Mouse (Mus musculus) embryonic fibroblast, embryonic 13.5 days (primary cell): ENCODE data around the gene Lime1. TPM values are rescaled to one million over a fixed set of nuclear protein-coding genes. Genes with fewer than 3 reads are reported as not detected.

Source experiments
- H3K27ac ChIP-seq: 2 replicates; pipeline ENCODE4 v1.5.1; 2012; ENCODE audit warnings: low read length, control low read depth, inconsistent platforms; ENCODE audit not compliant: insufficient read depth
- H3K4me1 ChIP-seq: 2 replicates; pipeline ENCODE4 v1.6.1; 2011; ENCODE audit warnings: low read length; ENCODE audit not compliant: control insufficient read depth, insufficient read depth
- H3K4me3 ChIP-seq: 2 replicates; pipeline ENCODE4 v1.5.1; 2011; ENCODE audit warnings: mild to moderate bottlenecking, control low read depth, low read length; ENCODE audit not compliant: insufficient read depth
- CTCF ChIP-seq: IDR thresholded peaks from 2 replicates; pipeline ENCODE4 v1.5.1; 2011; ENCODE audit warnings: mild to moderate bottlenecking, control low read depth, low read length, moderate library complexity, borderline replicate concordance; ENCODE audit not compliant: insufficient read depth
- POLR2A ChIP-seq: IDR thresholded peaks from 2 replicates; pipeline ENCODE4 v1.6.1; 2011; ENCODE audit warnings: low read depth, mild to moderate bottlenecking, control low read depth, low read length, moderate library complexity
- polyA plus RNA-seq: library from polyadenylated mRNA; stranded (reverse); fragments of >200 nt; gene quantifications from 2 replicates; pipeline ENCODE4 v1.2.4, GENCODE M21; 2011; ENCODE audit warnings: low read depth; ENCODE audit not compliant: missing spikeins, insufficient read length

Lime1 gene
- 6.8 and 8.1 TPM in 2 replicates for polyA plus RNA-seq

DNA sequence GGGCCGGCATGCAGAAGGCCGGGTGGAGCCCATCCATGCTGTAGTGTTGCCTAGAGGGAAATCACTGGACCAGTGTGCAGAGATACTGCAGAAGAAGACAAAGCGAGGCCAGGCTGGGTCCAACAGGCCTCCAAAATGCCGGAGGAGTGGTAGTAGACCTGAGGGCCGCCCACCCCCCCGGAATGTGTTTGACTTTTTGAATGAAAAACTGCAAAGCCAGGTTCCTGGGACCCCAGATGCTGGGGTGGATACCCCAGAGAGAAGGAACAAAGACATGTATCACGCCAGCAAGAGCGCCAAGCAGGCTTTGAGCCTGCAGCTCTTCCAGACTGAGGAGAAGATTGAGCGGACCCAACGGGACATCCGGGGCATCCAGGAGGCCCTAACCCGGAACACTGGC lies at the start of gene Lime1:
TSS of gene Lime1 (plus strand) at position 301 of the 400 bp plus-strand sequence.
- Histone ChIP-seq H3K27ac (no peak within 1 kb of the TSS), H3K4me3 (no peak within 1 kb of the TSS), H3K4me1 (no peaks in the 10 kb centered on the region)
- no peak for TF ChIP-seq POLR2A
- TF ChIP-seq CTCF = no peak

DNA sequence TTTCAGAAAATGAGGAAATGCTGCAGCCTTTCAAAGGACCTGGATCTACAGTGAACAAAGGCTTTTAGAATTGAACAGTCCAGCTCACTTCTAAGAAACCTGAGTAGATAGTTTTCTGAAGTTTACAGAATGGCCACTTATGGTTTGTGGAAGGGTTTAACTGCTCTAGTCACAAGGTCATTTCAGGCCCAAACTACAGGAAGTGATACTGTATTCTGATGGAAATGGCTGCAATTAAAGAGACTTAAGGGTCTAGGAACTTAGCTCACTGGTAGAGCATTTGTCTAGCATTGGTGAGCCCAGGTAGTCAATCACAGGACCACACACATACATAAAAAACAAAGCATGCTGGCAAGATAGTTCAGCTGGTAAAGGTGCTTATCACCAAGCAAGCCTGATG lies 47.3 kb upstream of the Lime1 start:
- no peak overlapping the region for H3K27ac ChIP-seq
- no peaks in the 10 kb centered on the region for H3K4me1 ChIP-seq
- no peak overlapping the region for H3K4me3 ChIP-seq
- no peak for TF ChIP-seq POLR2A
- TF ChIP-seq CTCF = no peak

DNA sequence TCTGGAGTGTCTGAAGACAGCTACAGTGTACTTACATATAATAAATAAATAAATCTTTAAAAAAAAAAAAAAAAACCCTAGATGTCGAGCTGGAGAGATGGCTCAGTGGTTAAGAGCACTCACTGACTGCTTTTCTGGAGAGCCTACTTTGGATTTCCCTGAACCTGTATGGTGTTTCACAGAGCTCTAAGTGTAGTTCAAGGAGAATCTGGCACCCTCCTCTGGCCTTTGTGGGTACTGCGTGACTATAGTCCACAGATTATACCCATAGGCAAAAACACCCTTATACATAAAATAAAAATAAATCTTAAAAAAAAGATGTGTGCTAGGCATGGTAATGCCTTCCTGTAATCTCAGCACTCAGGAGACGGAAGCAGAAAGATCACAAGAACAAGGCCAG lies 45.9 kb upstream of the Lime1 start:
- TF ChIP-seq POLR2A = no peak
- no peak for TF ChIP-seq CTCF
- no peak overlapping the region for H3K27ac ChIP-seq
- H3K4me3 ChIP-seq = no peak overlapping the region
- no peaks in the 10 kb centered on the region for H3K4me1 ChIP-seq

DNA sequence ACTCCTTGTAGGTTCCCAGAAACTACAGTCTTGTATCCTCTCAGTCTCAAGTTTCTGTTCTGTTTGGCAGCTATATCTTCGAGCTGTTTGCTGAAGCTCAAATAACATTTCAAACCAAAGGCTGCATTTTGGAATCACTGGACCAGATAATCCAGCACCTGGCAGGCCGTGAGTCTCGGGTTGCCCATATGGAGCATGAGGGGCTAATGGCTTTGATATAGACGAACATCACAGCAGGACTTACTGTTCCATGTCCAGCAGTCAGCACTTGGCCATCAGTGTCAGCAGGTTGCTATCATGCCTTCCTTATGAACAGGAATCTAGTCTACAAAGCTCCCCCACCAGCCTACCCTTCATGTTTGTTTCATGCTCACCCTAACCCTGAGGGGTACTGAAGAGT lies 39.5 kb upstream of the Lime1 start:
- Histone ChIP-seq H3K27ac (no peak overlapping the region), H3K4me1 (no peaks in the 10 kb centered on the region), H3K4me3 (no peak overlapping the region)
- no peak for TF ChIP-seq POLR2A
- TF ChIP-seq CTCF = no peak

DNA sequence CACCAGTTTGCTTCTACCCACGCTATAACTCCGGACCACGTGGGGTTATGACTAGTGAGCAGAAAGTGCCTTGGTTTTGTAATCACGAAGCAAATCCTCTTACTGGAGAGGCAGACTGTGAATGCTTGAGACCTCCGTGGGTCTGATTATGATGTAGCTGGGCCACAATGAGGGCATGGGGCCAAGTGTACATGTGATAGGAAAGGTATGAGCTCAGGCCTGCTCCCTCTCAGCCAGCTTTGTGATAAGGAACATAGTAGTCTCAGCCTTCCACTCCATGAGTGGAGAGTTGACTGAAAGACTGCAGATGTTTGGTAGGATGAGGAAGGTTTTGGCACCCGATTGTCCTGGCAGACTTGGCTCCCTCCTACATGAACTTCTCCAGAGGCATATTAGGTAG lies 37.1 kb upstream of the Lime1 start:
- TF ChIP-seq CTCF (no peak), POLR2A (no peak)

DNA sequence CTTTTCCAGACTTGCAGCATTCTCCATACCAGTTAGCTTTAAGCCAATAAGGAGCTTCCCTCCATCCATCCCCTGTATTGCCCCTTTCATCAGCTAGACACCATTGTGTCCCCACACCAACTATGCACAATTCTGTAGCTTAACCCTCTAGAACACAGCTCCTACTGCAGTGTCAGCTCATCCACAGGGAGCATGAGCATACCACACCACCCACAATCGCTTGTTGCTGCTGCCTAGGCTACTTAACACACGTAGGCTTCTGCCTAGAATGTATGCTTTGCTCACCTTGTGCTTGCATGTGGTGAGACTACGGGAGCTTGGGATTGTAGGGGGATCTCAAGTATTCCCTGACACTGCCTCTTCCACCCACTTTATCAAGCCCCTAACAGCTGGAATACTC lies 23.1 kb upstream of the Lime1 start:
- Histone ChIP-seq H3K4me3 (no peak overlapping the region), H3K4me1 (no peaks in the 10 kb centered on the region), H3K27ac (no peak overlapping the region)
- TF ChIP-seq CTCF = no peak
- TF ChIP-seq POLR2A = 0 out of 2 replicates have a peak, but pooled peaks have one; percentile 5

More for the DNA sequence above, 37.1 kb upstream of the Lime1 start:
- Histone ChIP-seq H3K4me3 (no peak overlapping the region), H3K27ac (no peak overlapping the region), H3K4me1 (no peaks in the 10 kb centered on the region)

DNA sequence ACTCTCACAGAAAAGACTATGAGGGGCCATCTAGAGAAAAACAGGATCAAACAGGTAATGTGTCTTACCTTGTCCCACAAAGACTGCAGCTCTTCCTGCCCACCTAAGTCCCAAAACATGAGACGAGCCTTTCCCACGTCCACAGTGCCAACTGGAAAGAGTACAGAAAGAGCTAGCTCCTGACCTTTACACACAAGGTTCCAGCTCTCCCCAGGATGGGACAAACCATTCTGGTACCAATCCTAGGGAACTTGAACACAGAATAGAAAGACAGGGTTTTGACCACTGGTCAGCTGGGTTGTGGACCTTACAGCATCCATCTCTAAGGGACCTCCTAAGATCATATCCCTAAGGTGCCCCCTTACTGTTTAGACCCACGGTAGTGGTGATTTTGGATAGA lies 15.9 kb upstream of the Lime1 start:
- TF ChIP-seq POLR2A (no peak), CTCF (no peak)
- Histone ChIP-seq H3K4me3 (peak overlapping the region; percentile 98), H3K4me1 (peaks cover 2% of the 10 kb centered on the region; the same call in 1 of the 2 replicates), H3K27ac (no peak overlapping the region)

DNA sequence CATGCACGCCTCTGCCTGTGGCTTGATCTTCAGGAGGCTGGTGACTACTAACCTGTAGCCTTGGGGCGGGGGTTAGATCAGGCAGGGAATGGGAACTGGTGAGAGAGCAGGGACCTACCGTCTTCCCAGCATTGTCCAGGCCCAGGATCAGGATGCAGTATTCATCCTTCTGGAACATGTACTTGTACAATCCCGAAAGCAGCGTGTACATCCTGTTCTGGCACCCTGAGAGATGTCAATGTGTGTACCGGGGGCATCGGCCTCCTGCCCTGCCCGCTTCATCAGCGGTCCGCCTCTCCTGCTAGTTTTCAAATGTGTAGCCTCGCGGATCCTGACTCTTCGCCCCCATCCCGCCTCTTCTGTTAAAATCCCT lies 15.4 kb upstream of the Lime1 start:
- peaks cover 2% of the 10 kb centered on the region; the same call in 1 of the 2 replicates for H3K4me1 ChIP-seq
- no peak overlapping the region for H3K27ac ChIP-seq
- TF ChIP-seq POLR2A (no peak), CTCF (no peak)
- peak overlapping the region; percentile 98 for H3K4me3 ChIP-seq

DNA sequence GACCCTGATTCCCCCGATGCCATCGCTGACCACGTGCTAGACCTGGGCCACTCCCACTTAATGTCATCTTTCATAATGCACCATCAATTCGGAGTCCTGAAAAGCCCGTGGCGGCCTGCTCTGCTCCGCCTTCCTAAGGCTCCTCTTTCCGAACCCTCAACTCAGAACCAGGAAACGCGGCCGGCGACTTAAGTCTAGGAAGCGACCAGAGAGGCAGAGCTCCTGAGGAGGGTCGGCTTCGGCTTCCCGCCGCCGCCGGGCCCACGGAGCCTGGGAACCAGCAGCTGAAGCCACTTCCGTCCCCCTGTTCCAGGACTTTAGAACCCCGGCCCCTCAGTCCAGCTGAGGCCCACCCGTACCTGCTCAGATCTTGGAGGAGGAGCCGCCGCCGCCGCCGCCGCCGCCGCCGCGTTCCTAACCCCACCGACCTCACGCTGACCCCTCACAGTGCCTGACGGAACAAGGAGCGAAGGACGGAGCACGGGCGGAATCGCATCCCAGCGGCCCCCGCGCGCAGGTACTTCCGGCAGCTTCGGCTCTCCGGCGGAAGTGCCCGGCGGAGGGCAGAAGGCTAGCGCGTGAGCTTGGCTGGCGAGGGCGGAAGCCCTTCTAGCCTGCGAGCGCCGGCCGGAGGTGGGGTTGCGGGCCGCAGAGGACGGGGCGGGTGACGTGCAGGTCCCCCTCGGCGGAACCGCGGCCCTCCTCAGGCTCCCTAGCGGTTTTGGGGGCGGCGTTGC lies 14.8 kb upstream of the Lime1 start, which contains the start of the genes Zgpat and Arfrp1:
TSS of gene Zgpat (plus strand) at position 69 of the 737 bp plus-strand sequence.
TSS of gene Arfrp1 (minus strand) at position 545 of the 737 bp plus-strand sequence.
- H3K4me1 ChIP-seq = peaks cover 2% of the 10 kb centered on the region; the same call in 1 of the 2 replicates
- peak within 1 kb of the TSS; percentile 74 for H3K27ac ChIP-seq
- H3K4me3 ChIP-seq = peak within 1 kb of the TSS; percentile 98
- TF ChIP-seq POLR2A (peak; percentile 73), CTCF (no peak)

DNA sequence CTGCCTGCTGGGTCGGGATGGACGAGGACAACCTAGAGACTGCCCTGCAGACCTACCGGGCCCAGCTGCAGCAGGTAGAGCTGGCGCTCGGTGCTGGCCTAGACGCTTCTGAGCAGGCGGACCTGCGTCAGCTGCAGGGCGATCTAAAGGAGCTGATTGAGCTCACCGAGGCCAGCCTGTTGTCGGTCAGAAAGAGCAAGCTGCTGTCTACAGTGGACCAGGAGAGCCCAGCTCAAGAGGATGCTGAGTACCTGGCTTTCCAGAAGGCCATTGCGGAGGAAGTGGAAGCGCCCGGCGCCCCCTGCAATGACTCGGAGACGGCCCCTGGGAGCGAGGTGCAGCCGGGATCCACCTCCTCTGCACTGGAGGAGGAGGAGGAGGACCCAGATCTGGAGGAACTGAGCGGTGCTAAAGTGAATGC lies 14.2 kb upstream of the Lime1 start:
- Histone ChIP-seq H3K4me1 (peaks cover 2% of the 10 kb centered on the region; the same call in 1 of the 2 replicates), H3K27ac (peak overlapping the region; percentile 74), H3K4me3 (peak overlapping the region; percentile 98)
- TF ChIP-seq POLR2A (no peak), CTCF (no peak)
